Mouse (Mus musculus) stomach, postnatal 0 days (tissue): ENCODE measurements around the gene Chchd5. TPM values are rescaled to one million over a fixed set of nuclear protein-coding genes. Genes with fewer than 3 reads are reported as not detected.

ENCODE experiments used
- ATAC-seq: fragments of 200-750 bp; cut with Nextera tagmentation; 2 replicates; pipeline ENCODE4 v1.8.0; 2017; ENCODE audit not compliant: low FRiP score, low TSS enrichment
- DNase-seq: peaks from one replicate; pipeline ENCODE4 v3.0.0-alpha.2; 2016; ENCODE audit warnings: low spot score
- H3K27ac ChIP-seq: fragments of 300-500 bp; sonication (generic); replicated peaks from 2 replicates; pipeline ENCODE4 v1.5.1; 2014; ENCODE audit warnings: mild to moderate bottlenecking, control low read depth
- H3K27me3 ChIP-seq: fragments of 300-500 bp; sonication (generic); 2 replicates; pipeline ENCODE4 v1.6.1; 2014; ENCODE audit warnings: low read length; ENCODE audit not compliant: control insufficient read depth, insufficient read depth
- H3K36me3 ChIP-seq: fragments of 300-500 bp; sonication (generic); 2 replicates; pipeline ENCODE4 v1.6.1; 2014; ENCODE audit warnings: low read length, mixed read lengths; ENCODE audit not compliant: control insufficient read depth, insufficient read depth
- H3K4me1 ChIP-seq: fragments of 300-500 bp; sonication (generic); replicated peaks from 2 replicates; pipeline ENCODE4 v1.6.1; 2014; ENCODE audit warnings: antibody characterized with exemption; ENCODE audit not compliant: control insufficient read depth, insufficient read depth
- H3K4me2 ChIP-seq: fragments of 300-500 bp; sonication (generic); replicated peaks from 2 replicates; pipeline ENCODE4 v1.6.1; 2014; ENCODE audit warnings: low read depth, mild to moderate bottlenecking, control low read depth, moderate library complexity
- H3K4me3 ChIP-seq: fragments of 300-500 bp; sonication (generic); 2 replicates; pipeline ENCODE4 v1.5.1; 2014; ENCODE audit warnings: low read depth, low read length, control low read depth
- H3K9ac ChIP-seq: fragments of 300-500 bp; sonication (generic); 2 replicates; pipeline ENCODE4 v1.6.1; 2014; ENCODE audit warnings: mild to moderate bottlenecking, low read length, control low read depth, mixed read lengths
- H3K9me3 ChIP-seq: fragments of 300-500 bp; sonication (generic); 2 replicates; pipeline ENCODE4 v1.6.1; 2016; ENCODE audit warnings: low read length; ENCODE audit not compliant: control insufficient read depth
- CTCF ChIP-seq: IDR thresholded peaks from 2 replicates; pipeline ENCODE4 v1.5.1; 2016; ENCODE audit warnings: antibody characterized with exemption, low read depth, mild to moderate bottlenecking, moderate library complexity
- EP300 ChIP-seq: optimal IDR thresholded peaks from 2 replicates; pipeline ENCODE3; 2016; ENCODE audit warnings: antibody characterized with exemption
- WGBS: fragments of 180-500 bp; shearing (Covaris S2); extraction: QIAGEN DNeasy Blood & Tissue Kit; methylation state at CpG from one replicate; pipeline ENCODE4 v1.1.7; 2014; 5-methylcytosine and 5-hydroxymethylcytosine counted together
- polyA plus RNA-seq: library from polyadenylated mRNA; unstranded; fragments of >200 nt; fragmentation: Nextera tagmentation; extraction: Ambion mirVana; gene quantifications from 2 replicates; pipeline ENCODE4 v1.2.1, GENCODE M21; 2015

Chchd5 gene
- polyA plus RNA-seq, 1 experiment from 2014 or later = 15.8 TPM

DNA sequence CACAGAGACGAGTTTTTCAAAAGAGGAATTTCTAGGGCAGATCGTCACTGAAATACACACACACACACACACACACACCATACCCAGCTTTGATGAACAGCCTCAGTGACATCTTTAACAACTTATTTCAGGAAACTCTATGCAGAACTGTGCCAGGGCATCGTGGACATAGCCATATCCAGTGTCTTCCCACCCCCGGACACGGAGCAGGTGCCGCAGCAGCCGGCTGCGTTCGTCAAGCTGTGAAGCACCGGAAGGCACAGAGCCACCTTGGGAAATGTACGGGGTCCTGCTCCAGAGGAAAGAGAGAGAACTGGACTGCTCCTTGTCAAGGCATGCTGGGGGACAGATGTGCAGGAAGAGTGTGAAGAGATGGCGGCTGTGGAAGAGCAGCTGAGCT, 36.7 kb upstream of the Chchd5 start:
- Histone ChIP-seq H3K9ac (no peak overlapping the region), H3K4me3 (no peak overlapping the region), H3K36me3 (peaks cover 4% of the 10 kb centered on the region; the same call in 1 of the 2 replicates), H3K9me3 (no peaks in the 10 kb centered on the region), H3K27ac (no peak overlapping the region), H3K27me3 (no peaks in the 10 kb centered on the region), H3K4me2 (no peak overlapping the region), H3K4me1 (no peaks in the 10 kb centered on the region)
- DNase-seq = no peak
- no peak for TF ChIP-seq CTCF
- no peak for TF ChIP-seq EP300
- ATAC-seq = no peak
- WGBS = 91% methylated on average over 12 of the region's 12 CpGs

DNA sequence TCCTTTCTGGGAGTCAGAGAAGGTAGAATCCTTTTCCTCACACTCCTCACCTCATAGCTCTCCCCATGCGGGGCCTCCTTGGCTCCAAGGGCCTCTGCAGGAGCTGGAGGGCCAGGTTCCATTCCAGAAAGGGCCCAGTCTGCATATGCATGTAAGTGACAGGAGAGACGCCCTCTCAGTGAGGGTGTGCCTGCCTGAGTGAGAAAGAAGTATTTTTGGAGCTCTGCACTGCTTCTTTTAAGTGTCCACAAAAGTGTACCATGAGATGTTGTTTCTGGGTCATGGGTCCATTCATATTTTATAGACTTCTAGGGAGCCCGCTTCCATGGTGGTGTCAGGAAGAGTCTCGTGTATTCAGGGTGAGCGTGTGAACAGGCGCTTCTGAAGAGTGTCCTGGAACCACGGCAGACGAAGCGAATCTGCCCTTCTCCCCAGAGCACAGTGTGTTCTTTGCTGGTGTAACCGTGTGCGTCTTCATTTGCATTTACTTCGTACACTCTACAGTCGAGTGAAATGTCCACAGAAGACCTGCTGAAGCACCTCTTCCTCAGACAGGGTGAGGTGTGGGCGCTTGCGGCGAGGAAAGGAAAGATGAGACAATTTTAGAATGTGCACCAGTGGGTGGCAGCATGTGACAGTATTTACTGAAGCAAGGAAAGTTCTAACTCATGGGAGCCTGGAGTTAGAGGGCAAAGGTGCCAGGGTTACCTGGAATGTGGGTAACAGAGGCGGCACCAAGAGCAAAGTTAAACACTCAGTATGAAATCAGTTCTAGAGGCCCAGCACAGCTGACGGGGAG, 35.4 kb upstream of the Chchd5 start:
- DNase-seq = peak; percentile 43

DNA sequence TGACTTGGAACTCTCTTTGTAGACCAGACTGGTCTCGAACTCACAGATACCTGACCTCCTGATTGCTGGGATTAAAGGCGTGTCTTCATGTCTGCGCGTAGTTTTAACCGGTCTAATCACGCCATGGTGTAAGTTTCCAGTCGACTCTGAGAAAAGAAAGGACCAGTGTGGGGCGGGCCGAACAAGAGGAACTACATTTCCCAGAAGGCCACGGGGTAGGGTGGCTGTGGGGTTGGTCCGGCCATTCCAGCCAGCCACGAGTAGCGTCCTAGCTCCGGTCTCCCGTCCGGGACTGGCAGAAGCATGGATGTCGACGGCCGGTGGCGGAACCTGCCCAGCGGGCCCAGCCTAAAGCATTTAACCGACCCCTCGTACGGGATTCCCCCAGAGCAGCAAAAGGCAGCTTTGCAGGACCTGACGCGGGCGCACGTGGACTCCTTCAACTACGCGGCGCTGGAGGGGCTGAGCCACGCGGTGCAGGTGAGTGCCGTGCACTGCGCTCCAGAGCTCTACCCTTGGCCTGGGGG, 28.7 kb upstream of the Chchd5 start, which contains the start of gene Polr1b:
Gene Polr1b (plus strand): TSS at position 212 of the 527 bp plus-strand sequence.
- DNase-seq (peak; percentile 94), ATAC-seq (peak; percentile 99)
- WGBS = under 1% methylated on average over 31 of the region's 35 CpGs
- no peaks in the 10 kb centered on the region for H3K9me3 ChIP-seq
- no peaks in the 10 kb centered on the region for H3K27me3 ChIP-seq
- peak within 1 kb of the TSS; percentile 74 for H3K4me3 ChIP-seq
- H3K36me3 ChIP-seq = peaks cover 5% of the 10 kb centered on the region; the same call in 1 of the 2 replicates
- TF ChIP-seq EP300 (no peak), CTCF (peak; percentile 4; the same call in 1 of the 2 replicates)
- H3K9ac ChIP-seq = peak within 1 kb of the TSS; percentile 68
- H3K27ac ChIP-seq = 0 out of 2 replicates have a peak within 1 kb of the TSS, but pooled peaks have one; percentile 13
- H3K4me2 ChIP-seq = peak within 1 kb of the TSS; percentile 95
- H3K4me1 ChIP-seq = no peaks in the 10 kb centered on the region

More for the DNA sequence above, 35.4 kb upstream of the Chchd5 start:
- H3K36me3 ChIP-seq = peaks cover 4% of the 10 kb centered on the region; the same call in 1 of the 2 replicates
- ATAC-seq = peak; percentile 69
- peak; percentile 35 for TF ChIP-seq CTCF
- TF ChIP-seq EP300 = no peak
- no peak overlapping the region for H3K9ac ChIP-seq
- H3K4me2 ChIP-seq = no peak overlapping the region
- H3K9me3 ChIP-seq = no peaks in the 10 kb centered on the region
- no peaks in the 10 kb centered on the region for H3K4me1 ChIP-seq
- no peak overlapping the region for H3K27ac ChIP-seq
- WGBS = 79% methylated on average over 18 of the region's 18 CpGs
- H3K27me3 ChIP-seq = no peaks in the 10 kb centered on the region
- H3K4me3 ChIP-seq = no peak overlapping the region

DNA sequence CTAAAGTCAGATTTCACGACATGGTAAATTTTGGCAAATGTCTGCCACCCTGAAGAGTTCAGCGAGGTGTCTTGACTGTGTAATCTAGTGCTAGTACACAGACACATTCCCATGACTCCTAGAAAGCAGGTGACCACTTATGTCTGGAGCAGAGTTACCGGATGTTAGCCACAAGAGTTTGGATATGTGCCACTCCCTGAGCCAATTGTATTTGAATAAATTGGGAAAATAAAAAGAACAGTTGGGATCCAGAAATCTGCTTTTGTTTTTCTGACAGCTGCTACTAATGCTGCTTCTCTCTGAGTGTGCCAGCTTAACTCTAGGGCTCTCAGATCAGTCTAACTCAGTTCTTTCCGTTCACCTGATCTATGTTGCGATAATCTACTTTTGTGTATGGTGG, 16.6 kb upstream of the Chchd5 start:
- WGBS = 94% methylated on average over 5 of the region's 5 CpGs
- DNase-seq (no peak), ATAC-seq (no peak)
- Histone ChIP-seq H3K4me2 (no peak overlapping the region), H3K27me3 (no peaks in the 10 kb centered on the region), H3K9me3 (no peaks in the 10 kb centered on the region), H3K9ac (no peak overlapping the region), H3K4me1 (no peaks in the 10 kb centered on the region), H3K27ac (no peak overlapping the region), H3K36me3 (peaks cover 37% of the 10 kb centered on the region), H3K4me3 (no peak overlapping the region)
- TF ChIP-seq CTCF (no peak), EP300 (no peak)

DNA sequence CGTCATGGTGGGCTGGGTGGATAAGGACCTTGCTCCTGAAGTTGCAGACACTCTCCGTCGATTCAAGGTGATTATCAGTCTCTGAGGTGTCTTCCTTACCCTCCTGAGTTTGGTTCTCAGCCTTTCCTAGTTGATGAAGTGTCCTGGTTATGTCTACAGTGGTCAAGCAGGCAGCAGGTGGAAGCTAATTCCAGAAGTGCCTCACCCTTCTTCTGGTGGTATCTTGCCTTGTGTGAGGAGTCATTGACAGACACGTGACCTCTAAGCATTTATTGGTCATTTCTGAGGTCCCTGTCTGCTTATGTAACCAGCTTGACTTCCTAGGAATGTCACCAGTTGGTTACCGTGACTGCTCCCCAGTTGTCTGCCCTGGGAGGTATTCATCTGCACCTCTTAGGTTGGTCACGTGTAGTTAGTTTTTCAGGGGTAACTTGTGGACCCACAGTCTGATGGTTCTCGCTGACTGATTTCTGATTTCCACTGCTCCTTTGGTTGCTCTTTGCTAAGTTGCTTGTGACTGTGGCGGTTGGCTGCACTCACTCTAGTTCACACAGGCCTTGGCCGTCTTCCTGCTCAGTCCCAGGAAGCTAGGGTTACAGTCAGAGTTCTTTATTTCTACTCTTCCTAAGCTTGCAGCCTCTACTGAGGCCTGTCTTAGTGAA, 13.7 kb upstream of the Chchd5 start:
- ATAC-seq = no peak
- H3K36me3 ChIP-seq = peaks cover 46% of the 10 kb centered on the region

More for the DNA sequence above, 13.7 kb upstream of the Chchd5 start:
- no peak for DNase-seq
- Histone ChIP-seq H3K4me2 (no peak overlapping the region), H3K4me1 (no peaks in the 10 kb centered on the region), H3K27me3 (no peaks in the 10 kb centered on the region), H3K9ac (no peak overlapping the region), H3K9me3 (no peaks in the 10 kb centered on the region), H3K4me3 (no peak overlapping the region), H3K27ac (no peak overlapping the region)
- 91% methylated on average over 9 of the region's 9 CpGs for WGBS
- no peak for TF ChIP-seq CTCF
- no peak for TF ChIP-seq EP300
